ENCODE assay signal across 18 mouse cellular contexts in the genomic region with DNA sequence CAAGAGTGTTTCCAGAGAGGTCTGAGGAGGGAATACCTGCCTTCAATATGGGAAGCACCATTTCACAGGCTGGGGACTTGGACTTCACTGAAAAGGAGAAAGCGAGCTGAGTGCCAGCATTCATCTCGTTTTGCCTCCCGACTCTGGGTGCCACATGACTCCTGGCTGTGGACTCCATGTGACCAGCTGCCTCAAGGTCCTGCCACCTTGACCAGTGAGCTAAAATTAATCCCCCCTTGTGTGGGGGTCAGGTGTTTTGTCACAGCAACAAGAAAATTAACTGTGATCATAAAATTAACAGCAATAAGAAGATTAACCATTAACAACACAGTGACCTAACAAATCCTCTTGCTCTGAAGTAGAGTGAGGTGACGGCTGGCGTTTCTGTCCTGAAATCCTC.
"Had no signal": no experiment of that assay in that cellular context is flagged by ENCODE, and none has a peak within 500 bp of the region (broad histone marks: within the 10 kb centered on the region; RNA-seq: fewer than 3 reads in every experiment).

No protein-coding gene starts in this region.

- H3K4me1 ChIP-seq: neural tube, embryonic 13.5 days had no signal

- ATAC-seq: midbrain, embryonic 16.5 days had no signal

- H3K27me3 ChIP-seq: neural tube, embryonic 13.5 days; neural tube, embryonic 15.5 days had no signal

- DNase-seq: lung, embryonic 14.5 days; lung, postnatal 10 days; lung, postnatal 4 days; midbrain, embryonic 14.5 days; retina, postnatal 1 day; right cerebral cortex, adult 18-20 months; right cerebral cortex, postnatal 25 days; right cerebral cortex, postnatal 4 days; spleen, adult 18-20 months; thymus, adult 18-20 months; thymus, postnatal 14 days; thymus, postnatal 36 days had no signal

- H3K4me3 ChIP-seq: midbrain, embryonic 10.5 days; midbrain, embryonic 12.5 days; myocyte; neural tube, embryonic 13.5 days; neural tube, embryonic 15.5 days had no signal

- H3K9ac ChIP-seq: lung, embryonic 14.5 days; midbrain, embryonic 12.5 days; neural tube, embryonic 13.5 days; neural tube, embryonic 15.5 days had no signal

- H3K9me3 ChIP-seq: midbrain, embryonic 10.5 days; midbrain, embryonic 12.5 days; neural tube, embryonic 13.5 days; neural tube, embryonic 15.5 days had no signal

- H3K4me2 ChIP-seq: lung, embryonic 14.5 days; midbrain, embryonic 12.5 days; neural tube, embryonic 13.5 days; neural tube, embryonic 15.5 days had no signal

- H3K27ac ChIP-seq: midbrain, embryonic 10.5 days; midbrain, embryonic 12.5 days; neural tube, embryonic 13.5 days; neural tube, embryonic 15.5 days had no signal

- H3K36me3 ChIP-seq: midbrain, embryonic 10.5 days; midbrain, embryonic 12.5 days; neural tube, embryonic 13.5 days; neural tube, embryonic 15.5 days had no signal
